Mouse (Mus musculus) monocyte, adult 5-6 weeks (primary cell): ENCODE results near the gene Olfr1151. TPM values are rescaled to one million over a fixed set of nuclear protein-coding genes. Genes with fewer than 3 reads are reported as not detected.

ENCODE experiments used
- ATAC-seq: fragments of 153-309, 156-312 bp; replicated peaks from 2 replicates; pipeline ENCODE4 v1.8.0; 2017; ENCODE audit warnings: mild to moderate bottlenecking; ENCODE audit not compliant: low TSS enrichment, insufficient number of reproducible peaks, severe bottlenecking, poor library complexity, low FRiP score
- total RNA-seq: library from RNA; stranded (forward); fragments of 200-1000, 200-491, 200-594 nt; gene quantifications from 3 replicates; pipeline ENCODE4 v1.2.3, GENCODE M21; 2017

The Olfr1151 gene
- not detected in 3 replicates for total RNA-seq

DNA sequence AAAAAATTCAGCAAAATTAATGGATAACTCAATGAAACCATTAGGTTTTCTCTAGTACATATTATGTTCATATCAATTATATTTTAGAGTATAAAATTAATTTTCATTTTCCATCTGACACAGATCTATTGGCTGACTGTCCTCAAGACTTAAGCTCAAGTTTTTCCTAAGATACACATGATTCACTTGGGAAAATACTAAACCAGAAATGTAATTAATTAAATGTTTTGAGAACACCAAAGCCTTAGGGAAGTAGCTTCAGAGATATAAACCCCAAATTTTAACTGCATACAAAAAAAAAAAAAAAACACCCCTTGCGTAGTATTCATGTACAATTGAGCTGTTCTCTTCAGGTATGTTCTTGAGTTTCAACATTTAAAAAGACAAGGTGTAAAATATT, at the start of gene Olfr1151:
Olfr1151 (plus strand) TSS at position 301 of the 400 bp plus-strand sequence.
- no peak for ATAC-seq

DNA sequence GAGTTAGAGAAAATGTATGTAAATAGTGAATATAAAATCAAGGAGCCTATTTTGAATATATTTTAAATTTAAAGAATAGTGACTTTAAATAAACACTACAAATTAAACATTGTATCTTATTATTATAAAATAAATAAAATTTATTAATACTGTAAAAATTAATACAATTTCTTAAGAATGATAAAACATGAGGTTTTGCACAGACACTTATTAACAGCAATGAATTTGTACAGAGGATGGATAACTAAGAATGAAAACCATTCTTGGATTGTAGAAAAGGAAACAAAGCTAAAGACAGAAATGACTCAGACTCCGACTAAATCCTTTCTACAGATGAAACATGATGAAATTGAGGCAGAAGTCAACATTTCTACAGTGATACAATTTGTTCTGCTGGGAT, 46.1 kb upstream of the Olfr1151 start, which contains the start of gene Olfr1145:
Olfr1145 (plus strand) TSS at position 301 of the 400 bp plus-strand sequence.
- ATAC-seq = no peak

DNA sequence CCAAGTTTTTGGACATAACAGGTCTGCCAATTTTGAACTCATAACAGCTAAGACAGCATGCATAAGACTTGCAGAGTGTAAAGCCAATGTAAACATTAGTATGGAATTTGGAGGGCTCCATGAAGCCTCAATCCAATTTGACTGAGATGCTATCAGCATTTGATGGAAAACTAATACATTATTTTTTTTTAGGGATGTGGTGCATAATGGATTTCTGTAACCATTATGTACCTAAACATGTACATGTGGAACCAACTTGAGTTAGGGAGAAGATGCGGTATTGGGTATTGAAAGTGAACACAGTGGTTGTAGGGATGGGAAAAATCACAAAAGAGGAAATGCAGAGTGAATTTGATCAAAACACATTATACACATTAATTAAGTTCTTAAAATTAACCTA, 25.4 kb upstream of the Olfr1151 start, which contains the start of gene Olfr1148:
Olfr1148 (plus strand) TSS at position 301 of the 400 bp plus-strand sequence.
- ATAC-seq = no peak

DNA sequence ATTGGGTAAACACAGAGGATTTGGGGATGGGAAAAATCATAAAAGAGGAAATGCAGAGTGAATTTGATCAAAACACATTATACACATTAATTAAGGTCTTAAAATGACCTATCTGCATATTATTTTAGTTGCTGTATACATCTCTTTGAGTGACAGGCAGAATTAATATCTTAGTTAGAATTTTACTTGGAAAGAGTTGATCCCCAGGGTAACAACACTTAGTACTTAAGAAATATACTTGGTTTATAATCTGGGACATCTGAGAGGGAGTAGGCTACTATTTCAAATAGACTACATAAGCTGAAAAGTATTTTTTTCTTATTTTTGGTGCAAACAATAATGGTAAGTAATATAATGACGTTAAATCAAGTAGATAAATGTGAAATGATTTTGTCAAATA, 12.0 kb upstream of the Olfr1151 start, which contains the start of gene Olfr1150-ps1:
Olfr1150-ps1 (plus strand) TSS at position 301 of the 400 bp plus-strand sequence.
- no peak for ATAC-seq

DNA sequence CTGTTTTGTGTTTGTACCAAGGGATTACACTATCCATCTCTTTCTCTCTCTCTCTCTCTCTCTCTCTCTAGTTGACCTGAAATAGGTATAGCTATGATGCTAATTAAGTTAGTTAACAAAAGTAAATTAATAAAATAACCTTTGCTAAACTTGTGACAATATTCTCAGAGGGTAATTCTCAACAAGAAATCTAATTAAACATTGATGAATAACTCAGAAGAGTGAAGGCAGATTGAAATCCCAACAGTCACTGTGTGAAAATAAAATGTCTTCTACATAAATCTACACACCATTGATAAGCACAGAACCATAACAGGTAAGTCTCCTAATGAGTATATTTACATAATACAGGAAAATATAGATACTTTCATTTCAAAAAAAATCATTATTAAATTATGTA, 10.5 kb downstream of the Olfr1151 start, which contains the start of gene Olfr1152:
Olfr1152 (plus strand) TSS at position 301 of the 400 bp plus-strand sequence.
- ATAC-seq = no peak

DNA sequence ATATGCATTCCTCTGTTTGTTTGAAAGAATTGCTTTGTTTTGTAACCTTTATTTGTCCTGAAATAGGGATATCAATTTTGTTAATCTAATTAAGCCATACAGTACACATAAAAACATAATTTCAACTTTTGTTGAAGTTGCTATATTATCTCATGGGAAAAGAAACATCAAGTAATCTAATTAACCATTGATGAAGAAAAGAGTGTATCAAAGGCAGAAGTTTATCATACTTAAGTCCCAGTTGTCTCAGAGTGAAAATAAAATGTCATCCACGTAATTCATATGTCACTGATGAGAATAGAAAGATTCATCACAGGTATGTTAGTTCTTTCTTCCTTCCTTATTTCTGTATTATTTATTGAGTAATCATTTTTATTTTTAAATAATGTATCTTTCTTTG, 39.0 kb downstream of the Olfr1151 start, which contains the start of gene Olfr1153:
Olfr1153 (plus strand) TSS at position 301 of the 400 bp plus-strand sequence.
- no peak for ATAC-seq

DNA sequence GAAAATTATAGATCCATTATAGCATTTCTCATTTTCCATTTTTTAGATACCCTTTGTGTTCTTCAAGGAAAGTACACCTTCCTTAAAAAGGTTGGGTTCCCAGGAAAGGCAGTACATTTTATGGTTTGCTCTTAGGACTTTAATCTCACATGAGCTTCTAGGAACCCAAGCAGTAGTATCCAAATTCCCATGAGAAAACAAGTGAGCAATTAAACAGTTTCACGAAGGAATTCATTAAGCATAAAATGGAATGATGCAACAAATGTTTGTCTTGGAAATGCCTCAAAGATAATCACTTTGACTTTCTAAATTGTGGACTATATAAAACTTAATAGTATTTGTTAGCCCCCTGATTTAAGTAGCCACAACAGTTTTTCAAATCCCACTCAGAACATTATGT, 49.4 kb downstream of the Olfr1151 start, which contains the start of gene Olfr1154:
Olfr1154 (minus strand) TSS at position 101 of the 400 bp plus-strand sequence.
- no peak for ATAC-seq

Other genes with a start within 250 kb of the Olfr1151 start
- not detected in 3 replicates for gene Olfr1130, start 249.7 kb upstream of the Olfr1151 start, total RNA-seq
- gene Olfr1131, start 228.8 kb upstream of the Olfr1151 start, total RNA-seq = not detected in 3 replicates
- gene Olfr1132, start 218.3 kb upstream of the Olfr1151 start, total RNA-seq = not detected in 3 replicates
- gene Olfr1133, start 208.5 kb upstream of the Olfr1151 start, total RNA-seq = not detected in 3 replicates
- not detected in 3 replicates for gene Olfr1134, start 197.4 kb upstream of the Olfr1151 start, total RNA-seq
- not detected in 3 replicates for gene Olfr1135, start 182.2 kb upstream of the Olfr1151 start, total RNA-seq
- gene Olfr1136, start 161.9 kb upstream of the Olfr1151 start, total RNA-seq = not detected in 3 replicates
- gene Olfr1137, start 142.7 kb upstream of the Olfr1151 start, total RNA-seq = not detected in 3 replicates
- gene Olfr1138, start 115.9 kb upstream of the Olfr1151 start, total RNA-seq = not detected in 3 replicates
- not detected in 3 replicates for gene Olfr1140, start 112.1 kb upstream of the Olfr1151 start, total RNA-seq
- gene Olfr1141, start 101.9 kb upstream of the Olfr1151 start, total RNA-seq = not detected in 3 replicates
- gene Olfr152, start 76.4 kb upstream of the Olfr1151 start, total RNA-seq = 1.2 TPM in 1 of 3 replicates, not detected in the others
- not detected in 3 replicates for gene Olfr1143, start 55.3 kb upstream of the Olfr1151 start, total RNA-seq
- not detected in 3 replicates for gene Olfr1145, start 46.0 kb upstream of the Olfr1151 start, total RNA-seq
- not detected in 3 replicates for gene Olfr1148, start 25.3 kb upstream of the Olfr1151 start, total RNA-seq
- gene Olfr1150-ps1, start 11.9 kb upstream of the Olfr1151 start, total RNA-seq = not detected in 3 replicates
- gene Olfr1152, start 10.6 kb downstream of the Olfr1151 start, total RNA-seq = not detected in 3 replicates
- not detected in 3 replicates for gene Olfr1153, start 39.1 kb downstream of the Olfr1151 start, total RNA-seq
- gene Olfr1154, start 49.3 kb downstream of the Olfr1151 start, total RNA-seq = not detected in 3 replicates
- not detected in 3 replicates for gene Olfr1155, start 89.3 kb downstream of the Olfr1151 start, total RNA-seq
- gene Olfr1156, start 97.2 kb downstream of the Olfr1151 start, total RNA-seq = not detected in 3 replicates
- gene Olfr1157, start 112.4 kb downstream of the Olfr1151 start, total RNA-seq = not detected in 3 replicates
- not detected in 3 replicates for gene Olfr74, start 118.8 kb downstream of the Olfr1151 start, total RNA-seq
- not detected in 3 replicates for gene Olfr1158, start 134.3 kb downstream of the Olfr1151 start, total RNA-seq
- gene Olfr1160, start 152.4 kb downstream of the Olfr1151 start, total RNA-seq = 0.32 TPM in 1 of 3 replicates, not detected in the others
- not detected in 3 replicates for gene Olfr1161, start 166.9 kb downstream of the Olfr1151 start, total RNA-seq
- gene Olfr73, start 181.8 kb downstream of the Olfr1151 start, total RNA-seq = not detected in 3 replicates
- gene Olfr1162, start 195.3 kb downstream of the Olfr1151 start, total RNA-seq = not detected in 3 replicates
- gene Olfr1163, start 216.0 kb downstream of the Olfr1151 start, total RNA-seq = not detected in 3 replicates
- not detected in 3 replicates for gene Olfr1164, start 238.1 kb downstream of the Olfr1151 start, total RNA-seq